Mouse (Mus musculus) MEL (cell line): Measurements from ENCODE around the gene Myo1g.

Experiments used
- CTCF ChIP-seq, 3 experiments: IDR thresholded peaks in 2 of 3; conservative IDR thresholded peaks in 1 of 3; 2 replicates each; pipeline ENCODE4 v1.5.1; 2011 to 2012; ENCODE audit warnings: low read length in 3 of 3, low read depth in 2 of 3, mild to moderate bottlenecking in 2 of 3, improper control_type of control experiment in 1 of 3, inconsistent platforms in 1 of 3, mixed read lengths in 1 of 3, moderate library complexity in 1 of 3; ENCODE audit not compliant: control insufficient read depth in 1 of 3, insufficient read depth in 1 of 3, poor library complexity in 1 of 3, severe bottlenecking in 1 of 3
- EP300 ChIP-seq, 2 experiments: IDR thresholded peaks; 2 replicates each; pipeline ENCODE4 v1.6.1; 2011; ENCODE audit warnings: improper control_type of control experiment in 2 of 2, low read length in 2 of 2, low read depth in 1 of 2, mild to moderate bottlenecking in 1 of 2
- ETS1 ChIP-seq: IDR thresholded peaks from 2 replicates; pipeline ENCODE4 v1.6.1; 2012; ENCODE audit warnings: low read depth, mild to moderate bottlenecking, inconsistent platforms, low read length, improper control_type of control experiment, moderate library complexity
- GATA1 ChIP-seq: IDR thresholded peaks from 2 replicates; pipeline ENCODE4 v1.6.1; 2011; ENCODE audit warnings: low read depth, low read length, improper control_type of control experiment
- MEF2A ChIP-seq: IDR thresholded peaks from 2 replicates; pipeline ENCODE4 v1.6.1; 2014; ENCODE audit warnings: low read depth, mild to moderate bottlenecking, inconsistent platforms, low read length, improper control_type of control experiment; ENCODE audit not compliant: poor library complexity, insufficient replicate concordance, severe bottlenecking; ENCODE audit errors: extremely low read depth
- POLR2A ChIP-seq, 2 experiments: IDR thresholded peaks; 2 replicates each; pipeline ENCODE4 v1.6.1; 2011 to 2012; ENCODE audit warnings: low read length in 2 of 2, mild to moderate bottlenecking in 2 of 2, control low read depth in 1 of 2, improper control_type of control experiment in 1 of 2, low read depth in 1 of 2, moderate library complexity in 1 of 2; ENCODE audit not compliant: control insufficient read depth in 1 of 2, insufficient read depth in 1 of 2, poor library complexity in 1 of 2
- POLR2AphosphoS2 ChIP-seq: IDR thresholded peaks from 2 replicates; pipeline ENCODE4 v1.6.1; 2011; ENCODE audit warnings: low read length, improper control_type of control experiment
- RAD21 ChIP-seq: IDR thresholded peaks from 2 replicates; pipeline ENCODE4 v1.6.1; 2011; ENCODE audit warnings: mild to moderate bottlenecking, low read depth, low read length, improper control_type of control experiment
- SMC3 ChIP-seq: IDR thresholded peaks from 2 replicates; pipeline ENCODE4 v1.6.1; 2011; ENCODE audit warnings: low read depth, low read length, improper control_type of control experiment
- TCF12 ChIP-seq: IDR thresholded peaks from 2 replicates; pipeline ENCODE4 v1.6.1; 2014; ENCODE audit warnings: low read depth, mild to moderate bottlenecking, inconsistent platforms, low read length, improper control_type of control experiment, moderate library complexity
- ZNF384 ChIP-seq: IDR thresholded peaks from 2 replicates; pipeline ENCODE4 v1.6.1; 2012; ENCODE audit warnings: low read depth, mild to moderate bottlenecking, inconsistent platforms, low read length, improper control_type of control experiment

- peak in 2 of 3 experiments; percentile 37 to 67 for TF ChIP-seq CTCF (IDR thresholded peaks at IDR 0.05 in 2 of 3, conservative IDR thresholded peaks at IDR 0.05 in 1 of 3; ENCODE audit: control insufficient read depth in 1 of 3, insufficient read depth in 1 of 3, low read depth in 2 of 3, low read length in 3 of 3, poor library complexity in 1 of 3, severe bottlenecking in 1 of 3)
- TF ChIP-seq GATA1 = no peak
- TF ChIP-seq EP300 (IDR thresholded peaks at IDR 0.05; ENCODE audit: low read depth in 1 of 2, low read length in 2 of 2) = no peak
- peak in 1 of 2 experiments; percentile 52; a peak in 2 of 4 replicates for TF ChIP-seq POLR2A (IDR thresholded peaks at IDR 0.05; ENCODE audit: control insufficient read depth in 1 of 2, insufficient read depth in 1 of 2, low read depth in 1 of 2, low read length in 2 of 2, poor library complexity in 1 of 2)
- TF ChIP-seq SMC3 = peak; percentile 29; the same call in 1 of the 2 replicates
- no peak for TF ChIP-seq RAD21
- peak; percentile 97 for TF ChIP-seq ZNF384
- no peak for TF ChIP-seq TCF12
- TF ChIP-seq ETS1 = no peak
- no peak for TF ChIP-seq MEF2A
- peak; percentile 71; the same call in 1 of the 2 replicates for TF ChIP-seq POLR2AphosphoS2
Measured at GRCm38 (mm10) chr11:6523662-6524088, 2.9 kb upstream of the Myo1g start.
